Mouse (Mus musculus) lung, embryonic 16.5 days (tissue): ENCODE results near the gene Reg1. TPM values are rescaled to one million over a fixed set of nuclear protein-coding genes. Genes with fewer than 3 reads are reported as not detected.

Experiments used
- ATAC-seq: fragments of 200-750 bp; cut with Nextera tagmentation; 2 replicates; pipeline ENCODE4 v1.8.0; 2017; ENCODE audit warnings: low read depth, mild to moderate bottlenecking, moderate library complexity
- H3K27ac ChIP-seq: fragments of 300-500 bp; sonication (generic); 2 replicates; pipeline ENCODE4 v1.5.1; 2014; ENCODE audit warnings: mild to moderate bottlenecking, control low read depth, low read length
- H3K27me3 ChIP-seq: fragments of 300-500 bp; sonication (generic); 2 replicates; pipeline ENCODE4 v1.6.1; 2014; ENCODE audit warnings: low read depth, low read length, mixed read lengths; ENCODE audit not compliant: control insufficient read depth, insufficient read depth
- H3K36me3 ChIP-seq: fragments of 300-500 bp; sonication (generic); 2 replicates; pipeline ENCODE4 v1.6.1; 2014; ENCODE audit warnings: low read length; ENCODE audit not compliant: control insufficient read depth, insufficient read depth
- H3K4me1 ChIP-seq: fragments of 300-500 bp; sonication (generic); replicated peaks from 2 replicates; pipeline ENCODE4 v1.6.1; 2014; ENCODE audit warnings: low read length, mixed read lengths; ENCODE audit not compliant: control insufficient read depth, insufficient read depth
- H3K4me2 ChIP-seq: fragments of 300-500 bp; sonication (generic); 2 replicates; pipeline ENCODE4 v1.6.1; 2014; ENCODE audit warnings: low read depth, low read length, control low read depth
- H3K4me3 ChIP-seq: fragments of 300-500 bp; sonication (generic); 2 replicates; pipeline ENCODE4 v1.5.1; 2014; ENCODE audit warnings: mild to moderate bottlenecking, low read length, control low read depth
- H3K9ac ChIP-seq: fragments of 300-500 bp; sonication (generic); 2 replicates; pipeline ENCODE4 v1.6.1; 2014; ENCODE audit warnings: low read length, control low read depth
- H3K9me3 ChIP-seq: fragments of 300-500 bp; sonication (generic); 2 replicates; pipeline ENCODE4 v1.6.1; 2016; ENCODE audit warnings: low read length; ENCODE audit not compliant: control insufficient read depth
- WGBS: fragments of 180-500 bp; shearing (Covaris S2); extraction: QIAGEN DNeasy Blood & Tissue Kit; methylation state at CpG from one replicate; pipeline ENCODE4 v1.1.7; 2014; 5-methylcytosine and 5-hydroxymethylcytosine counted together
- polyA plus RNA-seq: library from polyadenylated mRNA; unstranded; fragments of >200 nt; fragmentation: Nextera tagmentation; extraction: Ambion mirVana; gene quantifications from 2 replicates; pipeline ENCODE4 v1.2.1, GENCODE M21; 2015

The Reg1 gene
- polyA plus RNA-seq, 1 experiment from 2014 or later, result not detected

DNA sequence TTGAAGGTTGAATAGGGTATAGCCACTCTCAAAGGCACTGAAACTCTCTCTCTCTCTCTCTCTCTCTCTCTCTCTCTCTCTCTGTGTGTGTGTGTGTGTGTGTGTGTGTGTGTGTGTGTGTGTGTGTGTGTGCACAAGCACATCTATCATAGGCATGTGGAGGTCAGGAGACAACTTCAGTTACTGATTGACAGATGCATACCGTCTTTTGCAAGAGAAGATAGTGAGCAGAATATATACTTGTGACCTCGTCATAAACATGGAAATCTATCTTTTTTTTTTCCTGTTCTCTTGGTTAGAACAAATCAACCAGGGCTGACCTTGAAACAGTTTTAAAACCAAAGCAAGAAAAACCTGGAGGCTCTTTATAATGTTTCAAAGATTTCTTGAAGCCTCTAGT is 39.8 kb downstream of the Reg1 start:
- H3K27me3 ChIP-seq, result no peaks in the 10 kb centered on the region
- H3K4me1 ChIP-seq, result no peaks in the 10 kb centered on the region
- H3K36me3 ChIP-seq, result no peaks in the 10 kb centered on the region
- no peak overlapping the region for H3K4me2 ChIP-seq
- no peaks in the 10 kb centered on the region for H3K9me3 ChIP-seq
- H3K27ac ChIP-seq, result no peak overlapping the region
- no peak for ATAC-seq
- H3K9ac ChIP-seq, result no peak overlapping the region
- H3K4me3 ChIP-seq, result no peak overlapping the region
- 43% methylated on average over 2 of the region's 2 CpGs for WGBS

DNA sequence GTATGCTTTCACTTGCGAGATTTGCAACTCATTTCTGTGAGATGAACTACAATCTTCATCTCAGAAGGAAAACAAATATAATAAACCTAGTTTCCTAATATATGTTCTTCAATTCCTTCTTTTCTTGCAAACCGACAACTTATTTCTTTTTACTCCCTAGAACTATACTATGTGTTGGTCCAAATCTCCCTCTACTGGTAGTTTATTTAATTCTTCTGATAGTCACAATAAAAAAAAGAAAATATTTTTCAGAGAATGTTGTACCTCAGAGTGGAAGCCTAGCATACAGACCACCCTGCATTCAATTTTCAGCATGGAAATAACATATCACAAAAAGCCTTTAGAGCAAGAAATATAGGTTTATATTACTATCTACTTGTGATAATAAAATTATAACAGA is 40.8 kb downstream of the Reg1 start:
- no peaks in the 10 kb centered on the region for H3K27me3 ChIP-seq
- no peak overlapping the region for H3K4me3 ChIP-seq
- no peak overlapping the region for H3K27ac ChIP-seq
- no peak for ATAC-seq
- H3K36me3 ChIP-seq, result no peaks in the 10 kb centered on the region
- WGBS, result 73% methylated on average over 2 of the region's 2 CpGs
- H3K9ac ChIP-seq, result no peak overlapping the region
- no peaks in the 10 kb centered on the region for H3K9me3 ChIP-seq
- no peak overlapping the region for H3K4me2 ChIP-seq
- H3K4me1 ChIP-seq, result no peaks in the 10 kb centered on the region

DNA sequence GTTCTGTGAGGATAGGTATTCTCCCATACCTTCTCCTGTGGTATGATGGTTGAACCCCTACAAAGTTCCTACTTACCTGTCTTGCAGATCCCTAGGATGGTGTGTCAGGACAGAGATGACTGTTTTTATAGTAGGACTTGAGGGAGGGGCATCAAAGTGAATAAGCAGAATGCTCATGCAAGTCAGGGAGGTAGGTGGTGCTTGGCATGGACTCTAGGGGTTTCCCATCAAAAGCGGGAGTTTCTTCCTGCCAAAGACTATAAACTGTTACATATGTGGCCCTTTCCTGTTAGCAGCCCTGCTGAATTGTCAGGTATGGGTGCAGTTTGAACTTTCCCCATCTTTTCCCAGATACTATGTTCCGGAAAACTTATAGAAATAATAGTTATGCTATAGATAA is 46.3 kb downstream of the Reg1 start, which contains the start of gene Reg3g:
Gene Reg3g (minus strand): TSS at position 101 of the 400 bp plus-strand sequence.
- Histone ChIP-seq H3K27ac (no peak within 1 kb of the TSS), H3K4me3 (no peak within 1 kb of the TSS), H3K4me2 (no peak within 1 kb of the TSS), H3K4me1 (no peaks in the 10 kb centered on the region), H3K36me3 (no peaks in the 10 kb centered on the region), H3K9me3 (no peaks in the 10 kb centered on the region), H3K27me3 (no peaks in the 10 kb centered on the region), H3K9ac (no peak within 1 kb of the TSS)
- ATAC-seq, result no peak
- WGBS, result 86% methylated on average over 2 of the region's 2 CpGs

DNA sequence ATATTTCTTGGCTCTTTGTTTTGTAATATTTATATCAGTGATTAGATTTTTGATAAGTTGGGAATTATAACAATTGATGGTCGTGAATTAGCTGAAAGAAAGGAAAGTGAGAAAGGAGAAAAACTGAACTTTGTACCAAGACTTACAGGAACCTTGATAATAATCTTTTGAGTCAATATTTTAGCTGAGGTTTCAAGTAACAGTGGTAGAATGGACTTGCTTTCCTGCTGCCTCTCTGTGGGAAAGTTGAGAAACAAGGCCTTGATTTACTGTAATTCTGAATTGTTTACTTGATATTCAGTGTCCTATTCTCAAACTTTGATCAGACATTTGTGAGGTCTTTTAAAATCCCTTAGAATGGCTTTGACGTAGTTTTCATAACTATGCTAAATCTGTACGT is 46.8 kb downstream of the Reg1 start:
- no peaks in the 10 kb centered on the region for H3K4me1 ChIP-seq
- no peak overlapping the region for H3K4me3 ChIP-seq
- H3K27me3 ChIP-seq, result no peaks in the 10 kb centered on the region
- H3K9ac ChIP-seq, result no peak overlapping the region
- no peak for ATAC-seq
- no peaks in the 10 kb centered on the region for H3K36me3 ChIP-seq
- no peak overlapping the region for H3K27ac ChIP-seq
- H3K4me2 ChIP-seq, result no peak overlapping the region
- 66% methylated on average over 3 of the region's 3 CpGs for WGBS
- no peaks in the 10 kb centered on the region for H3K9me3 ChIP-seq

Other genes starting within 250 kb of the Reg1 start
- 1.0 TPM in 1 of 2 replicates, not detected in the other for gene Reg3b, start 52.1 kb upstream of the Reg1 start, polyA plus RNA-seq
- not detected in 2 replicates for gene Reg3d, start 43.8 kb upstream of the Reg1 start, polyA plus RNA-seq
- gene Reg3a, start 42.0 kb upstream of the Reg1 start, polyA plus RNA-seq, result not detected in 2 replicates
- not detected in 2 replicates for gene Reg2, start 27.1 kb upstream of the Reg1 start, polyA plus RNA-seq
- 34.2 and 78.2 TPM in 2 replicates for gene Reg3g, start 46.2 kb downstream of the Reg1 start, polyA plus RNA-seq